17 mouse cellular contexts compared by ENCODE assay signal in the genomic region with DNA sequence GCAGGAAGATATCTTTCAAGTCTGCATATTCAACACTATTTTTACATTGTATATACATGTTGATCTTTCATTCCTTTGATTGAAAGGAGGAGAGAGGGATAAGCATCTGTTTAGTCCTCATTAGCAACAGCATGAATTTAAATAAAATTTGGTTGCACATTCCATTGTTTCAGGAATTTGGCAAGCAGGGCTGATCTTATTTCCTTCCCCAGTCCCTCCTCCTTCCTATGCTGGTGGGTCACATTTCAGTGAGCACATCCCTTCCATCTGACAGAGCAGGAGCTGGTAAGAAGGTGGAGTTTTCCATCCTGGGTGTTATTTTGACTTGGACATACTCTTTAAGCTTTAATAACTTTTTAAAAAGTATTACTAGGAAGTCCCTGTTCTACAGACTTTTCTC.
A peak's percentile ranks its signal among the peaks of the same experiment; 100 is the strongest.
DNase-seq lines count a peak whose midpoint lies in the region; ATAC-seq and TF ChIP-seq lines count a peak whose summit lies in the region.
"Had no signal": no experiment of that assay in that cellular context is flagged by ENCODE, and none has a peak within 500 bp of the region (broad histone marks: within the 10 kb centered on the region; RNA-seq: fewer than 3 reads in every experiment).

No protein-coding gene starts in this region.

- no peaks in the 10 kb centered on the region for H3K36me3 ChIP-seq in lung, embryonic 16.5 days (ENCODE audit: control insufficient read depth, insufficient read depth, low read length)
- H3K36me3 ChIP-seq: G1E; liver, embryonic 13.5 days; neural tube, embryonic 13.5 days had no signal

- H3K27ac ChIP-seq in lung, embryonic 16.5 days (ENCODE audit: low read length) = no peak overlapping the region
- H3K27ac ChIP-seq: liver, embryonic 13.5 days; neural tube, embryonic 13.5 days had no signal

- intact Hi-C loops in heart, postnatal 36 days (cut with DNase I) = no loop called here

- H3K4me3 ChIP-seq in lung, embryonic 16.5 days (ENCODE audit: low read length) = no peak overlapping the region
- H3K4me3 ChIP-seq: erythroblast, embryonic 14.5 days; liver, embryonic 13.5 days; megakaryocyte, embryonic 14.5 days; neural tube, embryonic 13.5 days had no signal

- H3K9me3 ChIP-seq in lung, embryonic 16.5 days (ENCODE audit: control insufficient read depth, low read length) = no peaks in the 10 kb centered on the region
- H3K9me3 ChIP-seq: G1E; liver, embryonic 13.5 days; megakaryocyte, embryonic 14.5 days; neural tube, embryonic 13.5 days had no signal

- H3K9ac ChIP-seq in lung, embryonic 16.5 days (ENCODE audit: low read length) = no peak overlapping the region
- H3K9ac ChIP-seq: liver, embryonic 13.5 days; neural tube, embryonic 13.5 days had no signal

- TF ChIP-seq POLR2A in brain, embryonic 14.5 days (IDR thresholded peaks at IDR 0.05; ENCODE audit: borderline replicate concordance, extremely low read depth, insufficient read depth, insufficient read length, poor library complexity, severe bottlenecking) = no peak

- no peak overlapping the region for H3K4me2 ChIP-seq in lung, embryonic 16.5 days (ENCODE audit: low read depth, low read length)
- H3K4me2 ChIP-seq: liver, embryonic 13.5 days; neural tube, embryonic 13.5 days had no signal

- H3K4me1 ChIP-seq in lung, embryonic 16.5 days (replicated peaks; ENCODE audit: control insufficient read depth, insufficient read depth, low read length) = no peaks in the 10 kb centered on the region
- H3K4me1 ChIP-seq: liver, embryonic 13.5 days; megakaryocyte, embryonic 14.5 days; neural tube, embryonic 13.5 days had no signal

- TF ChIP-seq CTCF in brain, embryonic 14.5 days (IDR thresholded peaks at IDR 0.05; ENCODE audit: borderline replicate concordance, extremely low read depth, insufficient read depth, insufficient read length) = no peak

- H3K27me3 ChIP-seq in lung, embryonic 16.5 days (ENCODE audit: control insufficient read depth, insufficient read depth, low read depth, low read length) = no peaks in the 10 kb centered on the region
- H3K27me3 ChIP-seq: liver, embryonic 13.5 days; megakaryocyte, embryonic 14.5 days; neural tube, embryonic 13.5 days had no signal

- ATAC-seq in lung, embryonic 16.5 days (ENCODE audit: low read depth) = peak; percentile 64; the same call in 1 of the 2 replicates

- DNase-seq in heart, adult 11 months = peak; percentile 90
- DNase-seq in heart, postnatal 36 days = no peak
- DNase-seq in lung, postnatal 14 days = no peak
- DNase-seq in brain, embryonic 14.5 days (ENCODE audit: low read depth) = peak; percentile 32
- peak; percentile 15 for DNase-seq in kidney, postnatal 10 days
- no peak for DNase-seq in layer of hippocampus, adult 11-12 months (ENCODE audit: low spot score)
- no peak for DNase-seq in adrenal gland, postnatal 36 days
- DNase-seq: adrenal gland, postnatal 10 days; cerebellum, adult 9-11 months; embryo, embryonic 11 days; liver, embryonic 13.5 days; thymus, adult 18-20 months had no signal

Comparison
In these comparisons a context has a peak if more than half of its experiments do, and no peak if none do; other contexts are left out.
1. DNase-seq: peak in heart, adult 11 months (single experiment), brain, embryonic 14.5 days (single experiment) and kidney, postnatal 10 days (single experiment); none in heart, postnatal 36 days (0 of 2), lung, postnatal 14 days (single experiment), layer of hippocampus, adult 11-12 months (single experiment) and adrenal gland, postnatal 36 days (0 of 2).